Mouse (Mus musculus): ENCODE data around the gene Hdac11.

- TF ChIP-seq POLR2A (IDR thresholded peaks at IDR 0.05; ENCODE audit: insufficient read length, low read depth) (no peak), MYOG (IDR thresholded peaks at IDR 0.05; ENCODE audit: control insufficient read depth in 1 of 3, insufficient read depth in 1 of 3, insufficient read length in 2 of 3, low read depth in 2 of 3) (no peak), TCF12 (IDR thresholded peaks at IDR 0.05; ENCODE audit: insufficient read depth, poor library complexity, severe bottlenecking) (no peak), MAX (IDR thresholded peaks at IDR 0.05; ENCODE audit: low read depth) (no peak), TCF3 (IDR thresholded peaks at IDR 0.05; ENCODE audit: insufficient read length, low read depth) (no peak), E2F4 (IDR thresholded peaks at IDR 0.05; ENCODE audit: insufficient read depth) (no peak), POLR2AphosphoS2 (IDR thresholded peaks at IDR 0.05; ENCODE audit: insufficient read length, low read depth) (no peak), MYOD1 (IDR thresholded peaks at IDR 0.05; ENCODE audit: control insufficient read depth in 1 of 3, insufficient read length in 2 of 3, low read depth in 2 of 3) (no peak), USF1 (IDR thresholded peaks at IDR 0.05; ENCODE audit: low read depth) (no peak)
Observed at GRCm38 (mm10) chr6:91207491-91207890, 51.0 kb downstream of the Hdac11 start.
